Mouse (Mus musculus): ENCODE measurements at regions not wholly inside any gene's neighbourhood (a gene's known extent, or its start where the extent isn't known, plus 50 kb on each side); places are given as distances from the start of the nearest gene placed in this dataset.

DNA sequence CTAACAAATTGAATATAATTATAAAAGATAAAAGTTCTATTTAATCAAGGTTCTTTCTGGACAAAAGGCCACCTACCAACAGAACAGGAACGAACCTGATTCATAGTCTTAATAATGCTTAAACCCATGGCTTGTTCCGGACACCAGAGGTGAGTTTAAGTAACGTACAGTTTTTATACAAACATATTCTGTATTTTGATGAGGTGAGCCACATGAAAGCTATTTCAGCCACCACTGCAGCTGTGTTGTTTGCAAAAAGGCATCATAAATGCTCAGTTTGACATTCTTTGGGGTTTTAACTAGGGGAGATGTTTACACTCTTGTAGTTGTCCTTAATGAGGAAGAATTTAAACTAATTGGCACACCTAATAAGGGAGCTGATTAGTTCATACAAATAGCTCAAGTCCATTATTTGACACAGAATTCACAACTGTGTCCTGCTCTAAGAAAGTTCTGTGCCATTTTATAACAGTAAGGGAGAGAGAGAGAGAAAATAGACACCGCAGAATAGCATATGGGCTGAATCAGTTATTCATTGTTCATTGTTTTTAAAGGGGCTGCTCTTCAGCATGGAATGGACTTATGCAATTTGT is 560.8 kb upstream of the Pdzrn3 start:
- WGBS = 45% methylated on average over 4 of the region's 4 CpGs
- H3K4me2 ChIP-seq (replicated peaks; ENCODE audit: low read depth, low read length, severe bottlenecking) = no peak overlapping the region
- H3K4me3 ChIP-seq (replicated peaks; ENCODE audit: low read length) = no peak overlapping the region
- H3K36me3 ChIP-seq (ENCODE audit: control insufficient read depth, insufficient read depth, low read length) = no peaks in the 10 kb centered on the region
- no peak for TF ChIP-seq POLR2A (IDR thresholded peaks at IDR 0.05; ENCODE audit: borderline replicate concordance, extremely low read depth, insufficient read depth, insufficient read length)
- DNase-seq (ENCODE audit: low spot score) (no peak), ATAC-seq (ENCODE audit: low FRiP score, low read depth) (no peak)
- no peak overlapping the region for H3K27ac ChIP-seq (replicated peaks; ENCODE audit: low read depth, low read length)
- no peak overlapping the region for H3K9ac ChIP-seq (ENCODE audit: low read depth, low read length, severe bottlenecking)
- no peaks in the 10 kb centered on the region for H3K9me3 ChIP-seq (ENCODE audit: control insufficient read depth, low read length)
- no peaks in the 10 kb centered on the region for H3K4me1 ChIP-seq (ENCODE audit: control insufficient read depth, insufficient read depth, low read length)
- no peaks in the 10 kb centered on the region for H3K27me3 ChIP-seq (ENCODE audit: control insufficient read depth, insufficient read depth, low read length)

DNA sequence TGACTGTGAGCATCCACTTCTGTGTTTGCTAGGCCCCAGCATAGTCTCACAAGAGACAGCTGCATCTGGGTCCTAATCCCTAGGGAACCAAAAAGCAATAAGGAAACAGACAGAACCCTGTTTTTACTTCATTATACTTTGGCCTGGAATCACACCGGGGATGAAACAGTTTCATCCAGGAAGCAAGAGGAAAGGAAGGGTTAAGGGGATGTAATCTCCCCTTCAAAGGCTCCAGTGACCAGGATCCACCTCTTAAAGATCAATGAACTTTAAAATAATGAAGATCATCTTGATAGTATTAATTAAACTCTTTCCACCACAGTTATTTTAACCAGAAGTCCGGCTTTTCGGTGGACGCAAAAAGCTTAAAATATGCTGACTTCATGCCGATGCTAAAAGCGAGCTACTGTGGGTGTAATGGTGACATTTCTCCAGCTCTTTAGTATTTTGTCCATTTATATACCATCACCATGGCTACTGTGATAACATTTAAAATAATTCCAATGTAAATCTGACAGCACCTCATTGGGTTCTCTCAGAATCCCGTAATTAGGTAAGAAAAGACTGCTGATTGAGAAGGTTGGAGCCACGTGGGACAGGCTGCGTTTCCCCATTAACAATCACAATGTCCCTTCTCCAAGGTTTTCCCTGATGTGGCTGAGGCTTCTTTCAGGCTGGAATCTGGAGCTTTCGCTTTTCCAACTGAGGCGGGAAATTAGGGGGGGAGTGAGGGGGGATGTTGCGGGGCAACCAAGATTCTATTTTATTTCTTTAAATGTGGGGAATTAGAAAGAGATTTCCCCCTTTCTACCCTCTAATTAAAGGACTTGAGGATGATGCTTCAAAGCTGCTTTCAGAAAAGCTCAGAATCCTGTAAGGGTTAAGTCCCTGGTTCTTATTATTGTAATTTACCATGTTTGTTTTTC is 560.0 kb upstream of the Pdzrn3 start:
- Histone ChIP-seq H3K4me2 (replicated peaks; ENCODE audit: low read depth, low read length, severe bottlenecking) (no peak overlapping the region), H3K36me3 (ENCODE audit: control insufficient read depth, insufficient read depth, low read length) (no peaks in the 10 kb centered on the region), H3K27me3 (ENCODE audit: control insufficient read depth, insufficient read depth, low read length) (no peaks in the 10 kb centered on the region), H3K9me3 (ENCODE audit: control insufficient read depth, low read length) (no peaks in the 10 kb centered on the region), H3K27ac (replicated peaks; ENCODE audit: low read depth, low read length) (no peak overlapping the region), H3K4me1 (ENCODE audit: control insufficient read depth, insufficient read depth, low read length) (no peaks in the 10 kb centered on the region), H3K4me3 (replicated peaks; ENCODE audit: low read length) (no peak overlapping the region), H3K9ac (ENCODE audit: low read depth, low read length, severe bottlenecking) (no peak overlapping the region)
- DNase-seq (ENCODE audit: low spot score) (no peak), ATAC-seq (ENCODE audit: low FRiP score, low read depth) (no peak)
- TF ChIP-seq POLR2A (IDR thresholded peaks at IDR 0.05; ENCODE audit: borderline replicate concordance, extremely low read depth, insufficient read depth, insufficient read length) = no peak
- WGBS = 54% methylated on average over 12 of the region's 12 CpGs

DNA sequence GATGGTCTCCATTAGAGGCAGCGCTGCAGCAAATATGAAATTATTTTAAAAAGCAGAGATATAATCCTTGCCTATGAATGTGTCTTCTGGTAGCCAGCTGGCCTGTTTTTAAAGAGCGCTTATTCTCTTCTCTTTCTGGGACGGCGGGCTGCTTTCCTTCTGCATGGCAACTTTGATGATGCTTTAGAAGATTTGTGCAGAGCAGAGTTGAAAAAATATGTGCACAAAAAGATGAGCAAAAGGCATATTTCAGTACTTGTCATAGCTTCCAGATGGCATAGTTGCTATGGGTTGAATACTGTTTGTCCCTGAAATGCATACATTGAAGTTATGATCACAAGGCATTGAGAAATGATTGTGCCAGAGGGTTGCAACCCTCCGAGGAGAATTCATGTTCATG is 554.1 kb upstream of the Pdzrn3 start:
- DNase-seq (ENCODE audit: low spot score) (no peak), ATAC-seq (ENCODE audit: low FRiP score, low read depth) (no peak)
- Histone ChIP-seq H3K4me2 (replicated peaks; ENCODE audit: low read depth, low read length, severe bottlenecking) (no peak overlapping the region), H3K4me1 (ENCODE audit: control insufficient read depth, insufficient read depth, low read length) (no peaks in the 10 kb centered on the region), H3K9ac (ENCODE audit: low read depth, low read length, severe bottlenecking) (no peak overlapping the region), H3K36me3 (ENCODE audit: control insufficient read depth, insufficient read depth, low read length) (no peaks in the 10 kb centered on the region), H3K9me3 (ENCODE audit: control insufficient read depth, low read length) (no peaks in the 10 kb centered on the region), H3K27ac (replicated peaks; ENCODE audit: low read depth, low read length) (no peak overlapping the region), H3K27me3 (ENCODE audit: control insufficient read depth, insufficient read depth, low read length) (no peaks in the 10 kb centered on the region), H3K4me3 (replicated peaks; ENCODE audit: low read length) (no peak overlapping the region)
- 94% methylated on average over 5 of the region's 5 CpGs for WGBS
- no peak for TF ChIP-seq POLR2A (IDR thresholded peaks at IDR 0.05; ENCODE audit: borderline replicate concordance, extremely low read depth, insufficient read depth, insufficient read length)

- 77% methylated on average over 4 of the region's 4 CpGs for whole genome bisulfite sequencing
- DNase-seq (ENCODE audit: low spot score) = no peak
Observed at GRCm38 (mm10) chr6:101921686-101922085, 544.0 kb upstream of the Pdzrn3 start.

GRCm38 (mm10) chr6:101921186-101921585 is 543.5 kb upstream of the Pdzrn3 start:
- Histone ChIP-seq H3K4me3 (replicated peaks; ENCODE audit: low read length) (no peak overlapping the region), H3K9me3 (ENCODE audit: control insufficient read depth, low read length) (no peaks in the 10 kb centered on the region), H3K27ac (replicated peaks; ENCODE audit: low read depth, low read length) (no peak overlapping the region), H3K27me3 (ENCODE audit: control insufficient read depth, insufficient read depth, low read length) (no peaks in the 10 kb centered on the region), H3K36me3 (ENCODE audit: control insufficient read depth, insufficient read depth, low read length) (no peaks in the 10 kb centered on the region), H3K4me2 (replicated peaks; ENCODE audit: low read depth, low read length, severe bottlenecking) (no peak overlapping the region), H3K9ac (ENCODE audit: low read depth, low read length, severe bottlenecking) (no peak overlapping the region), H3K4me1 (ENCODE audit: control insufficient read depth, insufficient read depth, low read length) (no peaks in the 10 kb centered on the region)
- no peak for TF ChIP-seq POLR2A (IDR thresholded peaks at IDR 0.05; ENCODE audit: borderline replicate concordance, extremely low read depth, insufficient read depth, insufficient read length)
- no peak for ATAC-seq (ENCODE audit: low FRiP score, low read depth)
- DNase-seq (ENCODE audit: low spot score) = no peak

More at GRCm38 (mm10) chr6:101921686-101922085, 544.0 kb upstream of the Pdzrn3 start:
- H3K27me3 ChIP-seq (ENCODE audit: control insufficient read depth, insufficient read depth, low read length) = no peaks in the 10 kb centered on the region
- no peak for TF ChIP-seq POLR2A (IDR thresholded peaks at IDR 0.05; ENCODE audit: borderline replicate concordance, extremely low read depth, insufficient read depth, insufficient read length)
- H3K9me3 ChIP-seq (ENCODE audit: control insufficient read depth, low read length) = no peaks in the 10 kb centered on the region
- no peaks in the 10 kb centered on the region for H3K36me3 ChIP-seq (ENCODE audit: control insufficient read depth, insufficient read depth, low read length)
- H3K27ac ChIP-seq (replicated peaks; ENCODE audit: low read depth, low read length) = no peak overlapping the region
- H3K4me3 ChIP-seq (replicated peaks; ENCODE audit: low read length) = no peak overlapping the region
- H3K9ac ChIP-seq (ENCODE audit: low read depth, low read length, severe bottlenecking) = no peak overlapping the region
- no peak overlapping the region for H3K4me2 ChIP-seq (replicated peaks; ENCODE audit: low read depth, low read length, severe bottlenecking)
- no peaks in the 10 kb centered on the region for H3K4me1 ChIP-seq (ENCODE audit: control insufficient read depth, insufficient read depth, low read length)
- no peak for ATAC-seq (ENCODE audit: low FRiP score, low read depth)
